Mouse (Mus musculus) heart, embryonic 12.5 days (tissue): Measurements from ENCODE around the gene Rfx8. TPM values are rescaled to one million over a fixed set of nuclear protein-coding genes. Genes with fewer than 3 reads are reported as not detected.

ENCODE experiments used
- ATAC-seq: fragments of 200-750 bp; cut with Nextera tagmentation; 2 replicates; pipeline ENCODE4 v1.8.0; 2017; ENCODE audit warnings: moderate TSS enrichment, moderate library complexity; ENCODE audit not compliant: insufficient number of reproducible peaks, low FRiP score
- H3K27ac ChIP-seq: fragments of 300-500 bp; sonication (generic); 2 replicates; pipeline ENCODE4 v1.5.1; 2016; ENCODE audit warnings: mild to moderate bottlenecking, moderate library complexity; ENCODE audit not compliant: poor library complexity, severe bottlenecking
- H3K27me3 ChIP-seq: fragments of 300-500 bp; sonication (generic); replicated peaks from 2 replicates; pipeline ENCODE4 v1.6.1; 2016; ENCODE audit warnings: mild to moderate bottlenecking, moderate library complexity
- H3K36me3 ChIP-seq: fragments of 300-500 bp; sonication (generic); 2 replicates; pipeline ENCODE4 v1.6.1; 2016; ENCODE audit warnings: mild to moderate bottlenecking, moderate library complexity
- H3K4me1 ChIP-seq: fragments of 300-500 bp; sonication (generic); replicated peaks from 2 replicates; pipeline ENCODE4 v1.6.1; 2016; ENCODE audit warnings: mild to moderate bottlenecking
- H3K4me2 ChIP-seq: fragments of 300-500 bp; sonication (generic); 2 replicates; pipeline ENCODE4 v1.6.1; 2016; ENCODE audit warnings: mild to moderate bottlenecking, moderate library complexity
- H3K4me3 ChIP-seq: fragments of 300-500 bp; sonication (generic); 2 replicates; pipeline ENCODE4 v1.5.1; 2016; ENCODE audit warnings: mild to moderate bottlenecking
- H3K9ac ChIP-seq: fragments of 300-500 bp; sonication (generic); 2 replicates; pipeline ENCODE4 v1.6.1; 2016; ENCODE audit warnings: mild to moderate bottlenecking, moderate library complexity
- H3K9me3 ChIP-seq: fragments of 300-500 bp; sonication (generic); replicated peaks from 2 replicates; pipeline ENCODE4 v1.6.1; 2016; ENCODE audit warnings: mild to moderate bottlenecking, moderate library complexity
- WGBS: fragments of 180-500 bp; shearing (Covaris S2); methylation state at CpG from one replicate; pipeline ENCODE4 v1.1.7; 2016; 5-methylcytosine and 5-hydroxymethylcytosine counted together
- polyA plus RNA-seq: library from polyadenylated mRNA; unstranded; fragments of >200 nt; fragmentation: Nextera tagmentation; extraction: Ambion mirVana; gene quantifications from 2 replicates; pipeline ENCODE4 v1.2.1, GENCODE M21; 2016

Gene Rfx8
- polyA plus RNA-seq, 1 experiment from 2014 or later = 1.2 TPM

- Histone ChIP-seq H3K27me3 (no peaks in the 10 kb centered on the region), H3K4me2 (no peak overlapping the region), H3K4me3 (no peak overlapping the region), H3K9me3 (no peaks in the 10 kb centered on the region), H3K36me3 (no peaks in the 10 kb centered on the region), H3K4me1 (peaks cover 5% of the 10 kb centered on the region), H3K9ac (no peak overlapping the region), H3K27ac (no peak overlapping the region)
- ATAC-seq = no peak
- WGBS = 65% methylated on average over 6 of the region's 6 CpGs
Observed at GRCm38 (mm10) chr1:39615526-39615925, 105.3 kb downstream of the Rfx8 start.

Other genes with a start within 250 kb of the Rfx8 start
- gene Tbc1d8, start 242.2 kb downstream of the Rfx8 start, polyA plus RNA-seq = 14.1 and 15.5 TPM in 2 replicates
- gene Cnot11, start 186.0 kb downstream of the Rfx8 start, polyA plus RNA-seq = 22.9 and 23.7 TPM in 2 replicates
- gene Rnf149, start 143.6 kb downstream of the Rfx8 start, polyA plus RNA-seq = 21.0 and 22.0 TPM in 2 replicates
- gene Creg2, start 69.5 kb downstream of the Rfx8 start, polyA plus RNA-seq = 0.05 TPM in 2 replicates
- gene Gm3646, start 84.3 kb upstream of the Rfx8 start, polyA plus RNA-seq = 0.82 and 1.8 TPM in 2 replicates
- 26.1 and 31.8 TPM in 2 replicates for gene Map4k4, start 179.9 kb upstream of the Rfx8 start, polyA plus RNA-seq